Mouse (Mus musculus) ES-Bruce4 (cell line): Measurements from ENCODE around the gene Tmem138. TPM values are rescaled to one million over a fixed set of nuclear protein-coding genes. Genes with fewer than 3 reads are reported as not detected.

Source experiments
- H3K27ac ChIP-seq: 2 replicates; pipeline ENCODE4 v1.5.1; 2012; ENCODE audit warnings: low read length, inconsistent platforms; ENCODE audit not compliant: insufficient read depth
- H3K27me3 ChIP-seq: 2 replicates; pipeline ENCODE4 v1.6.1; 2012; ENCODE audit warnings: mild to moderate bottlenecking, low read length, inconsistent platforms; ENCODE audit not compliant: control insufficient read depth, poor library complexity, insufficient read depth, severe bottlenecking
- H3K36me3 ChIP-seq: 2 replicates; pipeline ENCODE4 v1.6.1; 2012; ENCODE audit warnings: inconsistent platforms, mild to moderate bottlenecking, low read length, moderate library complexity; ENCODE audit not compliant: control insufficient read depth, poor library complexity, insufficient read depth, severe bottlenecking
- H3K4me1 ChIP-seq: one replicate; pipeline ENCODE4 v1.8.1; 2011; ENCODE audit warnings: low read length; ENCODE audit not compliant: control insufficient read depth, insufficient read depth
- H3K4me3 ChIP-seq: 2 replicates; pipeline ENCODE4 v1.5.1; 2011; ENCODE audit warnings: low read depth, mild to moderate bottlenecking, low read length
- H3K9ac ChIP-seq: 2 replicates; pipeline ENCODE4 v1.6.1; 2012; ENCODE audit warnings: low read depth, mild to moderate bottlenecking, inconsistent platforms; ENCODE audit not compliant: poor library complexity, severe bottlenecking
- H3K9me3 ChIP-seq: replicated peaks from 2 replicates; pipeline ENCODE4 v1.6.1; 2012; ENCODE audit warnings: mild to moderate bottlenecking, low read length, inconsistent platforms; ENCODE audit not compliant: control insufficient read depth, poor library complexity, insufficient read depth, severe bottlenecking
- CTCF ChIP-seq: IDR thresholded peaks from one replicate; pipeline ENCODE4 v1.8.1; 2011; ENCODE audit warnings: low read depth, low read length
- EP300 ChIP-seq: IDR thresholded peaks from 2 replicates; pipeline ENCODE4 v1.6.1; 2011; ENCODE audit warnings: low read depth, low read length; ENCODE audit not compliant: insufficient read depth
- POLR2A ChIP-seq: IDR thresholded peaks from one replicate; pipeline ENCODE4 v1.8.1; 2011; ENCODE audit warnings: low read length; ENCODE audit not compliant: insufficient read depth
- polyA plus RNA-seq: library from polyadenylated mRNA; stranded (reverse); fragments of >200 nt; gene quantifications from 2 replicates; pipeline ENCODE4 v1.2.4, GENCODE M21; 2011; ENCODE audit warnings: low read depth; ENCODE audit not compliant: missing spikeins, insufficient read depth, insufficient read length

Gene Tmem138
- polyA plus RNA-seq, 1 experiment, result 25.3 TPM

- peaks cover 22% of the 10 kb centered on the region for H3K36me3 ChIP-seq
- TF ChIP-seq POLR2A, result no peak
- TF ChIP-seq EP300, result no peak
- no peak for TF ChIP-seq CTCF
- no peaks in the 10 kb centered on the region for H3K27me3 ChIP-seq
- no peaks in the 10 kb centered on the region for H3K9me3 ChIP-seq
- H3K4me1 ChIP-seq, result peaks cover 1% of the 10 kb centered on the region
- peak overlapping the region; percentile 68 for H3K9ac ChIP-seq
- peak overlapping the region; percentile 78 for H3K27ac ChIP-seq
- peak overlapping the region; percentile 0; the same call in 1 of the 2 replicates for H3K4me3 ChIP-seq
Measured at GRCm38 (mm10) chr19:10603660-10604523, 26.7 kb upstream of the Tmem138 start.

- H3K27ac ChIP-seq, result peak overlapping the region; percentile 84
- TF ChIP-seq POLR2A (no peak), CTCF (peak; percentile 92)
- H3K27me3 ChIP-seq, result no peaks in the 10 kb centered on the region
- peak overlapping the region; percentile 39; the same call in 1 of the 2 replicates for H3K4me3 ChIP-seq
- peaks cover 11% of the 10 kb centered on the region for H3K36me3 ChIP-seq
- no peaks in the 10 kb centered on the region for H3K9me3 ChIP-seq
- peaks cover 1% of the 10 kb centered on the region for H3K4me1 ChIP-seq
- peak overlapping the region; percentile 68 for H3K9ac ChIP-seq
Measured at GRCm38 (mm10) chr19:10602787-10603186, 25.6 kb upstream of the Tmem138 start.

GRCm38 (mm10) chr19:10602247-10602769 lies 25.1 kb upstream of the Tmem138 start:
- Histone ChIP-seq H3K36me3 (peaks cover 7% of the 10 kb centered on the region), H3K9me3 (no peaks in the 10 kb centered on the region), H3K4me1 (peaks cover 1% of the 10 kb centered on the region), H3K9ac (peak overlapping the region; percentile 50), H3K27ac (peak overlapping the region; percentile 84), H3K27me3 (no peaks in the 10 kb centered on the region), H3K4me3 (peak overlapping the region; percentile 39)
- no peak for TF ChIP-seq EP300
- no peak for TF ChIP-seq CTCF
- TF ChIP-seq POLR2A, result no peak

GRCm38 (mm10) chr19:10599648-10600047 lies 22.5 kb upstream of the Tmem138 start:
- Histone ChIP-seq H3K27me3 (no peaks in the 10 kb centered on the region), H3K9ac (no peak overlapping the region), H3K9me3 (no peaks in the 10 kb centered on the region), H3K27ac (no peak overlapping the region), H3K4me3 (no peak overlapping the region), H3K4me1 (peaks cover 1% of the 10 kb centered on the region), H3K36me3 (no peaks in the 10 kb centered on the region)
- TF ChIP-seq POLR2A (no peak), CTCF (no peak), EP300 (no peak)

GRCm38 (mm10) chr19:10598188-10598587 lies 21.0 kb upstream of the Tmem138 start:
- Histone ChIP-seq H3K27me3 (no peaks in the 10 kb centered on the region), H3K4me3 (no peak overlapping the region), H3K9me3 (no peaks in the 10 kb centered on the region), H3K36me3 (no peaks in the 10 kb centered on the region), H3K27ac (no peak overlapping the region), H3K4me1 (peaks cover 1% of the 10 kb centered on the region), H3K9ac (no peak overlapping the region)
- TF ChIP-seq EP300, result no peak
- peak; percentile 41 for TF ChIP-seq CTCF
